Mouse (Mus musculus) MEL (cell line): ENCODE measurements around the gene Gsk3a. TPM values are rescaled to one million over a fixed set of nuclear protein-coding genes. Genes with fewer than 3 reads are reported as not detected.

Experiments used
- DNase-seq: peaks from one replicate; pipeline ENCODE4 v3.0.0; 2011; ENCODE audit warnings: low read depth, low spot score
- H3K27ac ChIP-seq: 2 replicates; pipeline ENCODE4 v1.5.1; 2012; ENCODE audit warnings: low read depth, mild to moderate bottlenecking, control low read depth, low read length, moderate library complexity; ENCODE audit not compliant: control insufficient read depth
- H3K27me3 ChIP-seq, 2 experiments: fragments of 150-350 bp in 1 of 2; sonication (generic) in 1 of 2; 2 replicates each; pipeline ENCODE4 v1.6.1; 2012; ENCODE audit warnings: low read length in 2 of 2, mild to moderate bottlenecking in 2 of 2, improper control_type of control experiment in 1 of 2, moderate library complexity in 1 of 2; ENCODE audit not compliant: insufficient read depth in 2 of 2, control insufficient read depth in 1 of 2
- H3K36me3 ChIP-seq, 2 experiments: 2 replicates each; pipeline ENCODE4 v1.6.1; 2012 to 2014; ENCODE audit warnings: low read length in 2 of 2, improper control_type of control experiment in 1 of 2, inconsistent platforms in 1 of 2, mild to moderate bottlenecking in 1 of 2; ENCODE audit not compliant: insufficient read depth in 2 of 2, control insufficient read depth in 1 of 2
- H3K4me1 ChIP-seq, 2 experiments: fragments of 150-350 bp in 1 of 2; sonication (generic) in 1 of 2; 2 replicates each; pipeline ENCODE4 v1.6.1; 2012; ENCODE audit warnings: low read length in 2 of 2, improper control_type of control experiment in 1 of 2, mild to moderate bottlenecking in 1 of 2; ENCODE audit not compliant: insufficient read depth in 2 of 2, control insufficient read depth in 1 of 2
- H3K4me3 ChIP-seq, 2 experiments: fragments of 150-350 bp in 1 of 2; sonication (generic) in 1 of 2; 2 replicates each; pipeline ENCODE4 v1.5.1; 2012; ENCODE audit warnings: low read depth in 2 of 2, low read length in 2 of 2, mild to moderate bottlenecking in 2 of 2, moderate library complexity in 2 of 2, control low read depth in 1 of 2, improper control_type of control experiment in 1 of 2; ENCODE audit not compliant: control insufficient read depth in 1 of 2, insufficient read depth in 1 of 2
- H3K79me2 ChIP-seq: 2 replicates; pipeline ENCODE4 v1.6.1; 2012; ENCODE audit warnings: mild to moderate bottlenecking, low read length, moderate library complexity; ENCODE audit not compliant: control insufficient read depth, poor library complexity, insufficient read depth
- H3K9ac ChIP-seq: 2 replicates; pipeline ENCODE4 v1.6.1; 2012; ENCODE audit warnings: low read depth, mild to moderate bottlenecking, control low read depth, low read length, moderate library complexity; ENCODE audit not compliant: control insufficient read depth, poor library complexity, severe bottlenecking
- H3K9me3 ChIP-seq: fragments of 150-350 bp; sonication (generic); replicated peaks from 2 replicates; pipeline ENCODE4 v1.6.1; 2012; ENCODE audit warnings: mild to moderate bottlenecking, low read length, improper control_type of control experiment, moderate library complexity; ENCODE audit not compliant: insufficient read depth
- CHD1 ChIP-seq: IDR thresholded peaks from 2 replicates; pipeline ENCODE4 v1.6.1; 2012; ENCODE audit warnings: low read depth, mild to moderate bottlenecking, inconsistent platforms, low read length, improper control_type of control experiment
- CHD2 ChIP-seq: IDR thresholded peaks from 2 replicates; pipeline ENCODE4 v1.6.1; 2011; ENCODE audit warnings: low read length, improper control_type of control experiment
- CTCF ChIP-seq, 3 experiments: IDR thresholded peaks in 2 of 3; conservative IDR thresholded peaks in 1 of 3; 2 replicates each; pipeline ENCODE4 v1.5.1; 2011 to 2012; ENCODE audit warnings: low read length in 3 of 3, low read depth in 2 of 3, mild to moderate bottlenecking in 2 of 3, improper control_type of control experiment in 1 of 3, inconsistent platforms in 1 of 3, mixed read lengths in 1 of 3, moderate library complexity in 1 of 3; ENCODE audit not compliant: control insufficient read depth in 1 of 3, insufficient read depth in 1 of 3, poor library complexity in 1 of 3, severe bottlenecking in 1 of 3
- EP300 ChIP-seq, 2 experiments: IDR thresholded peaks; 2 replicates each; pipeline ENCODE4 v1.6.1; 2011; ENCODE audit warnings: improper control_type of control experiment in 2 of 2, low read length in 2 of 2, low read depth in 1 of 2, mild to moderate bottlenecking in 1 of 2
- ETS1 ChIP-seq: IDR thresholded peaks from 2 replicates; pipeline ENCODE4 v1.6.1; 2012; ENCODE audit warnings: low read depth, mild to moderate bottlenecking, inconsistent platforms, low read length, improper control_type of control experiment, moderate library complexity
- GABPA ChIP-seq: IDR thresholded peaks from 2 replicates; pipeline ENCODE4 v1.6.1; 2012; ENCODE audit warnings: low read depth, mild to moderate bottlenecking, inconsistent platforms, low read length, improper control_type of control experiment, moderate library complexity
- GATA1 ChIP-seq: IDR thresholded peaks from 2 replicates; pipeline ENCODE4 v1.6.1; 2011; ENCODE audit warnings: low read depth, low read length, improper control_type of control experiment
- HCFC1 ChIP-seq: IDR thresholded peaks from 2 replicates; pipeline ENCODE4 v1.6.1; 2012; ENCODE audit warnings: low read depth, mild to moderate bottlenecking, inconsistent platforms, low read length, improper control_type of control experiment, moderate library complexity
- KAT2A ChIP-seq: conservative IDR thresholded peaks from 2 replicates; pipeline ENCODE4 v1.6.1; 2012; ENCODE audit warnings: low read depth, low read length, improper control_type of control experiment, inconsistent platforms
- MAX ChIP-seq: IDR thresholded peaks from 2 replicates; pipeline ENCODE4 v1.6.1; 2011; ENCODE audit warnings: low read length, improper control_type of control experiment
- MEF2A ChIP-seq: IDR thresholded peaks from 2 replicates; pipeline ENCODE4 v1.6.1; 2014; ENCODE audit warnings: low read depth, mild to moderate bottlenecking, inconsistent platforms, low read length, improper control_type of control experiment; ENCODE audit not compliant: poor library complexity, insufficient replicate concordance, severe bottlenecking; ENCODE audit errors: extremely low read depth
- MXI1 ChIP-seq: IDR thresholded peaks from 2 replicates; pipeline ENCODE4 v1.6.1; 2011; ENCODE audit warnings: mild to moderate bottlenecking, low read depth, low read length, improper control_type of control experiment
- MYC ChIP-seq: IDR thresholded peaks from 2 replicates; pipeline ENCODE4 v1.6.1; 2011; ENCODE audit warnings: low read depth, mild to moderate bottlenecking, low read length, improper control_type of control experiment, moderate library complexity
- NELFE ChIP-seq: IDR thresholded peaks from 2 replicates; pipeline ENCODE4 v1.6.1; 2011; ENCODE audit warnings: low read depth, low read length, improper control_type of control experiment
- POLR2A ChIP-seq, 2 experiments: IDR thresholded peaks; 2 replicates each; pipeline ENCODE4 v1.6.1; 2011 to 2012; ENCODE audit warnings: low read length in 2 of 2, mild to moderate bottlenecking in 2 of 2, control low read depth in 1 of 2, improper control_type of control experiment in 1 of 2, low read depth in 1 of 2, moderate library complexity in 1 of 2; ENCODE audit not compliant: control insufficient read depth in 1 of 2, insufficient read depth in 1 of 2, poor library complexity in 1 of 2
- POLR2AphosphoS5 ChIP-seq: IDR thresholded peaks from 2 replicates; pipeline ENCODE4 v1.6.1; 2012; ENCODE audit warnings: low read depth, borderline replicate concordance, mild to moderate bottlenecking, inconsistent platforms, low read length, moderate library complexity, mixed read lengths
- RAD21 ChIP-seq: IDR thresholded peaks from 2 replicates; pipeline ENCODE4 v1.6.1; 2011; ENCODE audit warnings: mild to moderate bottlenecking, low read depth, low read length, improper control_type of control experiment
- SIN3A ChIP-seq: IDR thresholded peaks from 2 replicates; pipeline ENCODE4 v1.6.1; 2012; ENCODE audit warnings: low read length, improper control_type of control experiment, inconsistent platforms
- TAL1 ChIP-seq: IDR thresholded peaks from 2 replicates; pipeline ENCODE4 v1.6.1; 2012; ENCODE audit warnings: mild to moderate bottlenecking, inconsistent platforms, low read length, moderate library complexity, mixed read lengths
- TBP ChIP-seq: IDR thresholded peaks from 2 replicates; pipeline ENCODE4 v1.8.0; 2011; ENCODE audit warnings: low read depth, low read length, improper control_type of control experiment
- UBTF ChIP-seq: IDR thresholded peaks from 2 replicates; pipeline ENCODE4 v1.6.1; 2012; ENCODE audit warnings: low read depth, mild to moderate bottlenecking, inconsistent platforms, low read length, improper control_type of control experiment, moderate library complexity, borderline replicate concordance; ENCODE audit not compliant: insufficient read depth
- USF1 ChIP-seq: IDR thresholded peaks from 2 replicates; pipeline ENCODE4 v1.6.1; 2014; ENCODE audit warnings: low read depth, mild to moderate bottlenecking, inconsistent platforms, low read length, improper control_type of control experiment, moderate library complexity
- USF2 ChIP-seq, 2 experiments: IDR thresholded peaks; 2 replicates each; pipeline ENCODE4 v1.6.1; 2011 to 2012; ENCODE audit warnings: improper control_type of control experiment in 2 of 2, low read length in 2 of 2, borderline replicate concordance in 1 of 2, inconsistent platforms in 1 of 2, low read depth in 1 of 2, mild to moderate bottlenecking in 1 of 2; ENCODE audit not compliant: insufficient read depth in 1 of 2
- ZKSCAN1 ChIP-seq: IDR thresholded peaks from 2 replicates; pipeline ENCODE4 v1.6.1; 2012; ENCODE audit warnings: low read depth, mild to moderate bottlenecking, inconsistent platforms, low read length, improper control_type of control experiment, moderate library complexity
- ZMIZ1 ChIP-seq: IDR thresholded peaks from 2 replicates; pipeline ENCODE4 v1.6.1; 2012; ENCODE audit warnings: low read depth, mild to moderate bottlenecking, inconsistent platforms, low read length, improper control_type of control experiment, moderate library complexity
- ZNF384 ChIP-seq: IDR thresholded peaks from 2 replicates; pipeline ENCODE4 v1.6.1; 2012; ENCODE audit warnings: low read depth, mild to moderate bottlenecking, inconsistent platforms, low read length, improper control_type of control experiment
- polyA plus RNA-seq, 2 experiments: library from polyadenylated mRNA; stranded (reverse) in 1 of 2; unstranded in 1 of 2; fragments of >175 nt in 1 of 2; fragments of >200 nt in 1 of 2; gene quantifications; 2 replicates each; pipeline versions ENCODE4 v1.2.1 to v1.2.4; 2012; ENCODE audit warnings: low replicate concordance in 2 of 2, low read depth in 1 of 2; ENCODE audit not compliant: insufficient read length in 2 of 2, insufficient read depth in 1 of 2, missing spikeins in 1 of 2
- total RNA-seq: library from RNA; depleted of rRNA; stranded (reverse); fragments of 300-350 nt; gene quantifications from 2 replicates; pipeline ENCODE4 v1.2.3, GENCODE M21; 2012

The Gsk3a gene
- total and polyA plus RNA-seq, 3 experiments: 59.8 to 149 (median 86.6) TPM

DNA sequence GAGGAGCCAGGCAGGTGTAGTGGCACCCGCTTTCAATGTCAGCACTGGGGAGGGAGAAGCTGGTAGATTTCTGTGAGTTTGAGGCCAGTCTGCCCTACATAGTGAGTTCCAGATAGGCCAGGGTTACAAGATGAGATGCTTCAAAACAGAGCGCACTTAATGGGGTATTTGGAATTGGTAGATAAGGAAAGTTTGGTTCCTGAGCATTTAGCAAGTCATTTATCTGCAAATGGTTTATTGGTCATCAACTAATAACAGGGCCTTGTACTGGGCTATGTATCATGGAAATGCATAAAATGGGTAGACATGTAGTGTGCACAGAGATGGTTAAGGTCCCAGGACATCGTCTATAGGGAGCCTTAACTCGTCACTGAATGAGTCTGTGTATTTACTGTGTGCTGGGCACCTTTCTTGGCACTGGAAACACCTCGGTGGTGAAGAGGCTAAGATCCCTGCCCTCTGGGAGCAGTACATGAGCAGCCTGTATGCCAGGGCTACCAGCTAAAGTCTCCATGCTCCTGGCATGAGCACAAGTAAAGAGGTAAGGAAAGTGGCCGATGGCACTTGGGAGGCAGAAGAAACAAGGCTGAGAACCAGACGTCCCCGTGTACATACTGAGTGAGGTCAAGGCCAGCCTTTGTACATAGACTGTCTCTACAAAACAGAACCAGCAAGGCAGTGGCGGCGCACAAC lies 15.2 kb downstream of the Gsk3a start:
- Histone ChIP-seq H3K4me3 (peak overlapping the region; percentile 87 to 90), H3K27ac (peak overlapping the region; percentile 67), H3K27me3 (no peaks in the 10 kb centered on the region), H3K9ac (peak overlapping the region; percentile 85), H3K36me3 (peaks cover 0 to 20% of the 10 kb centered on the region in 2 experiments; a peak in 3 of 4 replicates), H3K79me2 (peaks cover 37% of the 10 kb centered on the region), H3K4me1 (peaks cover 0 to 19% of the 10 kb centered on the region in 2 experiments; a peak in 3 of 4 replicates), H3K9me3 (no peaks in the 10 kb centered on the region)
- DNase-seq: peak; percentile 37
- TF ChIP-seq EP300 (IDR thresholded peaks at IDR 0.05; ENCODE audit: low read depth in 1 of 2, low read length in 2 of 2) (peak in 1 of 2 experiments; percentile 51; a peak in 3 of 4 replicates), KAT2A (no peak), ETS1 (no peak), TAL1 (no peak), USF2 (IDR thresholded peaks at IDR 0.05; ENCODE audit: borderline replicate concordance in 1 of 2, insufficient read depth in 1 of 2, low read depth in 1 of 2, low read length in 2 of 2) (no peak), CHD2 (no peak), POLR2AphosphoS5 (no peak), USF1 (no peak), ZMIZ1 (no peak), ZNF384 (no peak), GABPA (no peak), GATA1 (0 out of 2 replicates have a peak, but pooled peaks have one; percentile 21), ZKSCAN1 (no peak), MXI1 (no peak)

DNA sequence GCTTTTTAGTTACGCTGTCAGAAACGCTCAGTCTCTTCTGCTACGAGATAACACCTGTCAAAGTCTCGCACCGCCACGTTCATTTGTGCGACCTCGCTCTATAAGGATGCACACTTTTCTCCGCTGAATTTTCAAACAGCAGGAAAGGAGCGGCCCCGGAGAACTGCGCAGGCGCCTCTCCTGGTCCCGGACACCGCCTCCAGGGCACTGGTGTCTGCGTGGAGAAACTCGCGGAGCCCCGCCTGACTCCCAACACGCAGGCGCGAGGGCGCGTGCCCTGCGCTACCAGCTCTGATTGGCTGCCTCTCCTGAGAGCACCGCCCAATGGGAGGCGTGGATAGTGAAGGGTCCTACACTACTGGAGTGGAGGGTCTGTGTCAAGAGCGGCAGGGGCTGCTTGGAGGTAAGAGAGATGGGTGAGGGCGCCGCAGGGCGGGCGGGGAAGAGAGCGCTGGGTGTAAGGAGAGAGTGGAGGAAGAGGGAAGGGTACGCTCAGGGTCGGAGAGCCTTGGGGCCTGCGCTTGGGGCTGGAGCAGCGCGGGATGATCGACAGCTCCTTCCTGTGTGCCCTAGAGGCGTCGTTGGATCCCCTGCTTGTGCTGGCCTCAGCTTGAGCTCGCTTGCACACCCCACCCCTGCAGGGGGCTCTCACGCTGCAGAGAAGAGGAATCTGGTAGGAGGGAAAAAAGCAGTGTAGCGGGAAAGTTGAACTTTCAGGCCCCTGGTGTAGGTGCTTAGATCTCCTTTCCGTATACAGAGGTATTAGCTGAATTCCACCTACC lies 16.4 kb downstream of the Gsk3a start, which contains the start of gene Zfp526:
TSS of gene Zfp526 (plus strand) at position 324 of the 782 bp plus-strand sequence.
- H3K4me3 ChIP-seq: peak within 1 kb of the TSS; percentile 87 to 90
- H3K27me3 ChIP-seq: no peaks in the 10 kb centered on the region
- H3K36me3 ChIP-seq: peaks cover 1 to 21% of the 10 kb centered on the region in 2 experiments; a peak in 2 of 4 replicates
- peak within 1 kb of the TSS; percentile 85 for H3K9ac ChIP-seq
- DNase-seq: peak; percentile 98
- H3K79me2 ChIP-seq: peaks cover 37% of the 10 kb centered on the region
- H3K4me1 ChIP-seq: peaks cover 0 to 19% of the 10 kb centered on the region in 2 experiments; a peak in 3 of 4 replicates
- H3K27ac ChIP-seq: peak within 1 kb of the TSS; percentile 95
- H3K9me3 ChIP-seq: no peaks in the 10 kb centered on the region
- TF ChIP-seq ZKSCAN1: no peak
- TF ChIP-seq POLR2A (IDR thresholded peaks at IDR 0.05; ENCODE audit: control insufficient read depth in 1 of 2, insufficient read depth in 1 of 2, low read depth in 1 of 2, low read length in 2 of 2, poor library complexity in 1 of 2): peak; percentile 81 to 91
- no peak for TF ChIP-seq UBTF
- TF ChIP-seq CTCF (IDR thresholded peaks at IDR 0.05 in 2 of 3, conservative IDR thresholded peaks at IDR 0.05 in 1 of 3; ENCODE audit: control insufficient read depth in 1 of 3, insufficient read depth in 1 of 3, low read depth in 2 of 3, low read length in 3 of 3, poor library complexity in 1 of 3, severe bottlenecking in 1 of 3): peak in 2 of 3 experiments; percentile 4 to 19; a peak in 2 of 6 replicates
- TF ChIP-seq SIN3A: peak; percentile 80
- TF ChIP-seq MYC: peak; percentile 43; the same call in 1 of the 2 replicates
- TF ChIP-seq CHD1: peak; percentile 18; the same call in 1 of the 2 replicates
- peak; percentile 65 for TF ChIP-seq ZMIZ1
- TF ChIP-seq USF1: peak; percentile 94
- 0 out of 2 replicates have a peak, but pooled peaks have one; percentile 6 for TF ChIP-seq CHD2
- TF ChIP-seq TBP: no peak; the same call in 1 of the 2 replicates
- no peak for TF ChIP-seq MEF2A
- no peak for TF ChIP-seq POLR2AphosphoS5
- peak; percentile 78 for TF ChIP-seq HCFC1
- TF ChIP-seq MXI1: peak; percentile 31
- peak; percentile 81 for TF ChIP-seq NELFE
- TF ChIP-seq RAD21: no peak; the same call in 1 of the 2 replicates
- no peak for TF ChIP-seq MAX
